Comparison of ENCODE assay signal across 8 mouse cellular contexts in genomic region chr12:69814272-69814671, GRCm38 (mm10). TPM values are rescaled to one million over a fixed set of nuclear protein-coding genes. Genes with fewer than 3 reads are reported as not detected.
DNase-seq lines count a peak whose midpoint lies in the region; TF ChIP-seq lines count a peak whose summit lies in the region.

No protein-coding gene starts in this region.

- DNase-seq in liver, adult 2 months (ENCODE audit: extremely low read depth, low read depth, low spot score), result peak; percentile 74
- DNase-seq in liver, result no peak
- peak; percentile 68 for DNase-seq in brain, embryonic 14.5 days (ENCODE audit: low read depth)
- DNase-seq in heart, adult 9 months (ENCODE audit: low spot score in 2 of 2), result peak; percentile 54 to 57
- DNase-seq in lung, postnatal 10 days, result peak; percentile 77
- no peak for DNase-seq in right cerebral cortex, postnatal 25 days
- no peak for DNase-seq in cerebellum, postnatal 14 days
- no peak for DNase-seq in right cerebral cortex, postnatal 4 days

- H3K9ac ChIP-seq in liver, adult 2 months (ENCODE audit: low read depth, low read length), result no peak overlapping the region

- TF ChIP-seq POLR2A in liver, adult 2 months (IDR thresholded peaks at IDR 0.05; ENCODE audit: extremely low read depth, insufficient read depth, low read length), result no peak
- TF ChIP-seq POLR2A in brain, embryonic 14.5 days (IDR thresholded peaks at IDR 0.05; ENCODE audit: borderline replicate concordance, extremely low read depth, insufficient read depth, insufficient read length, poor library complexity, severe bottlenecking), result no peak

- 4% methylated on average over 6 of the region's 6 CpGs for WGBS in liver, adult 2 months

- H3K79me2 ChIP-seq in liver, adult 2 months (ENCODE audit: control insufficient read depth, insufficient read depth, low read length), result no peaks in the 10 kb centered on the region

- H3K27me3 ChIP-seq in liver, adult 2 months (ENCODE audit: control insufficient read depth, insufficient read depth, low read length), result no peaks in the 10 kb centered on the region

- peaks cover 63% of the 10 kb centered on the region for H3K36me3 ChIP-seq in liver, adult 2 months (ENCODE audit: control insufficient read depth, insufficient read depth, low read length)

- peak overlapping the region; percentile 19; the same call in 1 of the 2 replicates for H3K27ac ChIP-seq in liver, adult 2 months (replicated peaks; ENCODE audit: insufficient read depth, low read depth, low read length)

- H3K4me1 ChIP-seq in liver, adult 2 months (ENCODE audit: control insufficient read depth, insufficient read depth, low read length), result peaks cover 14% of the 10 kb centered on the region

- TF ChIP-seq CTCF in liver, adult 2 months (IDR thresholded peaks at IDR 0.05; ENCODE audit: low read depth, low read length), result no peak
- no peak for TF ChIP-seq CTCF in brain, embryonic 14.5 days (IDR thresholded peaks at IDR 0.05; ENCODE audit: borderline replicate concordance, extremely low read depth, insufficient read depth, insufficient read length)

- no peak overlapping the region for H3K4me3 ChIP-seq in liver, adult 2 months (ENCODE audit: insufficient read depth, low read depth, low read length)

RNA-seq across cellular contexts. Expression of gene Cdkl1, which starts 23.2 kb away (rescaled TPM):
- 0.28 and 0.54 TPM in 2 replicates for total RNA-seq in liver, adult 2 months (2014; rRNA removed)
- 0.05 TPM in 1 of 2 replicates, not detected in the other for polyA plus RNA-seq in liver, adult 2 months (2012; rRNA removed)
- 2.2 and 3.4 TPM in 2 replicates for polyA plus RNA-seq in brain, embryonic 14.5 days (2012; rRNA removed)

Comparison
In these comparisons a context has a peak if more than half of its experiments do, and no peak if none do; other contexts are left out.
1. DNase-seq: peak in liver, adult 2 months (single experiment), brain, embryonic 14.5 days (single experiment), heart, adult 9 months (2 of 2) and lung, postnatal 10 days (single experiment); none in liver (single experiment), right cerebral cortex, postnatal 25 days (single experiment), cerebellum, postnatal 14 days (0 of 2) and right cerebral cortex, postnatal 4 days (single experiment).